In genomic region chr7:117138681-117139080, GRCm38 (mm10) we compare ENCODE assay signal across 9 mouse cellular contexts.
"Had no signal": no experiment of that assay in that cellular context is flagged by ENCODE, and none has a peak within 500 bp of the region (broad histone marks: within the 10 kb centered on the region; RNA-seq: fewer than 3 reads in every experiment).

No protein-coding gene starts in this region.

- H3K4me3 ChIP-seq: limb, embryonic 13.5 days; neural tube, embryonic 12.5 days had no signal

- H3K27ac ChIP-seq: limb, embryonic 13.5 days; liver, embryonic 14.5 days; neural tube, embryonic 12.5 days; stomach, postnatal 0 days had no signal

- H3K4me2 ChIP-seq: limb, embryonic 13.5 days; neural tube, embryonic 12.5 days had no signal

- H3K9me3 ChIP-seq: limb, embryonic 13.5 days; neural tube, embryonic 12.5 days had no signal

- H3K9ac ChIP-seq: limb, embryonic 13.5 days; liver, embryonic 14.5 days; neural tube, embryonic 12.5 days had no signal

- H3K27me3 ChIP-seq: limb, embryonic 13.5 days; neural tube, embryonic 12.5 days had no signal

- H3K36me3 ChIP-seq: limb, embryonic 13.5 days; neural tube, embryonic 12.5 days had no signal

- DNase-seq: kidney, adult 8-10 months; kidney, postnatal 25 days; left cerebral cortex, postnatal 4 days; lung, adult 18-20 months; thymus, postnatal 4 days had no signal
